Mouse (Mus musculus): ENCODE data around the gene Bco1. TPM values are rescaled to one million over a fixed set of nuclear protein-coding genes. Genes with fewer than 3 reads are reported as not detected.

The Bco1 gene
- polyA plus RNA-seq, 1 experiment from 2014 or later = 5.6 TPM

- H3K4me3 ChIP-seq (ENCODE audit: low read depth, low read length) = no peak within 1 kb of the TSS
- H3K9ac ChIP-seq (ENCODE audit: low read depth, low read length) = no peak within 1 kb of the TSS
- H3K36me3 ChIP-seq (ENCODE audit: control insufficient read depth, insufficient read depth) = no peaks in the 10 kb centered on the region
- WGBS (ENCODE audit: insufficient replicate concordance) = 39% methylated on average over 8 of the region's 8 CpGs
- H3K27ac ChIP-seq (ENCODE audit: low read length) = peak within 1 kb of the TSS; percentile 54
- H3K4me2 ChIP-seq (ENCODE audit: low read depth, low read length) = peak within 1 kb of the TSS; percentile 23; the same call in 1 of the 2 replicates
- H3K27me3 ChIP-seq (ENCODE audit: control insufficient read depth, insufficient read depth, low read depth, low read length) = no peaks in the 10 kb centered on the region
- peaks cover 52% of the 10 kb centered on the region for H3K4me1 ChIP-seq (ENCODE audit: control insufficient read depth, low read depth, low read length)
- ATAC-seq (ENCODE audit: low read depth) = no peak
- no peaks in the 10 kb centered on the region for H3K9me3 ChIP-seq (replicated peaks; ENCODE audit: control insufficient read depth, low read length)
These were observed 13.2 kb upstream of the Bco1 start, which contains the start of gene Pkd1l2 for GRCm38 (mm10) chr8:117082399-117082872. TSS of gene Pkd1l2 (minus strand) at chr8:117082449.

GRCm38 (mm10) chr8:117082947-117083559 is 12.6 kb upstream of the Bco1 start:
- Histone ChIP-seq H3K9ac (ENCODE audit: low read depth, low read length) (no peak overlapping the region), H3K27me3 (ENCODE audit: control insufficient read depth, insufficient read depth, low read depth, low read length) (no peaks in the 10 kb centered on the region), H3K9me3 (replicated peaks; ENCODE audit: control insufficient read depth, low read length) (no peaks in the 10 kb centered on the region), H3K27ac (ENCODE audit: low read length) (peak overlapping the region; percentile 54), H3K4me2 (ENCODE audit: low read depth, low read length) (peak overlapping the region; percentile 23; the same call in 1 of the 2 replicates), H3K4me1 (ENCODE audit: control insufficient read depth, low read depth, low read length) (peaks cover 49% of the 10 kb centered on the region), H3K36me3 (ENCODE audit: control insufficient read depth, insufficient read depth) (no peaks in the 10 kb centered on the region), H3K4me3 (ENCODE audit: low read depth, low read length) (no peak overlapping the region)
- 10% methylated on average over 9 of the region's 9 CpGs for WGBS (ENCODE audit: insufficient replicate concordance)
- peak; percentile 60 for ATAC-seq (ENCODE audit: low read depth)

GRCm38 (mm10) chr8:117085521-117085920 is 10.1 kb upstream of the Bco1 start:
- H3K27ac ChIP-seq (ENCODE audit: low read length) = peak overlapping the region; percentile 79
- peaks cover 55% of the 10 kb centered on the region for H3K4me1 ChIP-seq (ENCODE audit: control insufficient read depth, low read depth, low read length)

GRCm38 (mm10) chr8:117087036-117087435 is 8.6 kb upstream of the Bco1 start:
- Histone ChIP-seq H3K4me1 (ENCODE audit: control insufficient read depth, low read depth, low read length) (peaks cover 54% of the 10 kb centered on the region), H3K9me3 (replicated peaks; ENCODE audit: control insufficient read depth, low read length) (no peaks in the 10 kb centered on the region), H3K27me3 (ENCODE audit: control insufficient read depth, insufficient read depth, low read depth, low read length) (no peaks in the 10 kb centered on the region), H3K36me3 (ENCODE audit: control insufficient read depth, insufficient read depth) (no peaks in the 10 kb centered on the region), H3K9ac (ENCODE audit: low read depth, low read length) (no peak overlapping the region), H3K4me2 (ENCODE audit: low read depth, low read length) (no peak overlapping the region), H3K27ac (ENCODE audit: low read length) (no peak overlapping the region), H3K4me3 (ENCODE audit: low read depth, low read length) (no peak overlapping the region)
- ATAC-seq (ENCODE audit: low read depth) = no peak

More at GRCm38 (mm10) chr8:117085521-117085920, 10.1 kb upstream of the Bco1 start:
- peak overlapping the region; percentile 44 for H3K4me2 ChIP-seq (ENCODE audit: low read depth, low read length)
- no peaks in the 10 kb centered on the region for H3K9me3 ChIP-seq (replicated peaks; ENCODE audit: control insufficient read depth, low read length)
- peak overlapping the region; percentile 40; the same call in 1 of the 2 replicates for H3K9ac ChIP-seq (ENCODE audit: low read depth, low read length)
- ATAC-seq (ENCODE audit: low read depth) = peak; percentile 93
- H3K36me3 ChIP-seq (ENCODE audit: control insufficient read depth, insufficient read depth) = no peaks in the 10 kb centered on the region
- WGBS (ENCODE audit: insufficient replicate concordance) = 9% methylated on average over 8 of the region's 8 CpGs
- no peaks in the 10 kb centered on the region for H3K27me3 ChIP-seq (ENCODE audit: control insufficient read depth, insufficient read depth, low read depth, low read length)
- H3K4me3 ChIP-seq (ENCODE audit: low read depth, low read length) = no peak overlapping the region; the same call in 1 of the 2 replicates

GRCm38 (mm10) chr8:117089802-117090201 is 5.9 kb upstream of the Bco1 start:
- no peak overlapping the region for H3K27ac ChIP-seq (ENCODE audit: low read length)
- WGBS (ENCODE audit: insufficient replicate concordance) = 18% methylated on average over 4 of the region's 4 CpGs

DNA sequence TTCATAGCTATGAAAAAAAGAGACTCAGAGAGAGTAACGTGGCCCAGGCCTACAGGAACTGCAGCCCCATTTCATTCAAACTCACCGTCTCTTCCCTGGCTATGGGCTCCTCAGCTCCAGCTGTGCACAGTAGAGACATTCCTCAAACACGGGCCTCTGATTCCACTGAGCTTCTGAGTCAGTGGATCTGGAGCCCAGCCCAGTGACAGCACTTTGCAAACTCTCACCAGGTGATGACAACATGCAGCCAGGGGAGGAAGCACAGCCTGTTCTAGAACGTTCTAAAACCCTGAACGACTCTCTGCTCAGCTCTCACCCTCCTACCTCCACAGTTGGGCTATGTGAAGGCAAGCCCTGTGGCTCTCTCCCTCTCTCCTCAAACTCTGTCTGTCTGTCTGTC is 1.6 kb upstream of the Bco1 start:
- no peaks in the 10 kb centered on the region for H3K27me3 ChIP-seq (ENCODE audit: control insufficient read depth, insufficient read depth, low read depth, low read length)
- WGBS (ENCODE audit: insufficient replicate concordance) = 56% methylated on average over 5 of the region's 5 CpGs
- H3K4me2 ChIP-seq (ENCODE audit: low read depth, low read length) = no peak overlapping the region
- H3K4me3 ChIP-seq (ENCODE audit: low read depth, low read length) = no peak overlapping the region
- ATAC-seq (ENCODE audit: low read depth) = no peak
- peaks cover 13% of the 10 kb centered on the region for H3K4me1 ChIP-seq (ENCODE audit: control insufficient read depth, low read depth, low read length)
- H3K36me3 ChIP-seq (ENCODE audit: control insufficient read depth, insufficient read depth) = no peaks in the 10 kb centered on the region
- H3K9me3 ChIP-seq (replicated peaks; ENCODE audit: control insufficient read depth, low read length) = no peaks in the 10 kb centered on the region
- H3K9ac ChIP-seq (ENCODE audit: low read depth, low read length) = no peak overlapping the region
- H3K27ac ChIP-seq (ENCODE audit: low read length) = no peak overlapping the region

More at GRCm38 (mm10) chr8:117089802-117090201, 5.9 kb upstream of the Bco1 start:
- H3K4me2 ChIP-seq (ENCODE audit: low read depth, low read length) = no peak overlapping the region
- H3K4me1 ChIP-seq (ENCODE audit: control insufficient read depth, low read depth, low read length) = peaks cover 29% of the 10 kb centered on the region
- no peak overlapping the region for H3K4me3 ChIP-seq (ENCODE audit: low read depth, low read length)
- no peaks in the 10 kb centered on the region for H3K36me3 ChIP-seq (ENCODE audit: control insufficient read depth, insufficient read depth)
- ATAC-seq (ENCODE audit: low read depth) = no peak
- H3K9ac ChIP-seq (ENCODE audit: low read depth, low read length) = no peak overlapping the region
- H3K9me3 ChIP-seq (replicated peaks; ENCODE audit: control insufficient read depth, low read length) = no peaks in the 10 kb centered on the region
- no peaks in the 10 kb centered on the region for H3K27me3 ChIP-seq (ENCODE audit: control insufficient read depth, insufficient read depth, low read depth, low read length)

- Histone ChIP-seq H3K4me1 (ENCODE audit: control insufficient read depth, low read depth, low read length) (peaks cover 3% of the 10 kb centered on the region), H3K4me3 (ENCODE audit: low read depth, low read length) (no peak overlapping the region), H3K9ac (ENCODE audit: low read depth, low read length) (no peak overlapping the region), H3K4me2 (ENCODE audit: low read depth, low read length) (no peak overlapping the region), H3K27me3 (ENCODE audit: control insufficient read depth, insufficient read depth, low read depth, low read length) (no peaks in the 10 kb centered on the region), H3K9me3 (replicated peaks; ENCODE audit: control insufficient read depth, low read length) (no peaks in the 10 kb centered on the region), H3K36me3 (ENCODE audit: control insufficient read depth, insufficient read depth) (no peaks in the 10 kb centered on the region), H3K27ac (ENCODE audit: low read length) (no peak overlapping the region)
- ATAC-seq (ENCODE audit: low read depth) = no peak
- 57% methylated on average over 10 of the region's 10 CpGs for WGBS (ENCODE audit: insufficient replicate concordance)
These were observed 1.5 kb downstream of the Bco1 start for GRCm38 (mm10) chr8:117097051-117097563.

- Histone ChIP-seq H3K27ac (ENCODE audit: low read length) (no peak overlapping the region), H3K4me2 (ENCODE audit: low read depth, low read length) (no peak overlapping the region), H3K4me3 (ENCODE audit: low read depth, low read length) (no peak overlapping the region), H3K9ac (ENCODE audit: low read depth, low read length) (no peak overlapping the region), H3K36me3 (ENCODE audit: control insufficient read depth, insufficient read depth) (no peaks in the 10 kb centered on the region), H3K4me1 (ENCODE audit: control insufficient read depth, low read depth, low read length) (peaks cover 3% of the 10 kb centered on the region), H3K27me3 (ENCODE audit: control insufficient read depth, insufficient read depth, low read depth, low read length) (no peaks in the 10 kb centered on the region), H3K9me3 (replicated peaks; ENCODE audit: control insufficient read depth, low read length) (no peaks in the 10 kb centered on the region)
- ATAC-seq (ENCODE audit: low read depth) = no peak
- WGBS (ENCODE audit: insufficient replicate concordance) = 66% methylated on average over 11 of the region's 11 CpGs
These were observed 2.0 kb downstream of the Bco1 start for GRCm38 (mm10) chr8:117097564-117098191.

DNA sequence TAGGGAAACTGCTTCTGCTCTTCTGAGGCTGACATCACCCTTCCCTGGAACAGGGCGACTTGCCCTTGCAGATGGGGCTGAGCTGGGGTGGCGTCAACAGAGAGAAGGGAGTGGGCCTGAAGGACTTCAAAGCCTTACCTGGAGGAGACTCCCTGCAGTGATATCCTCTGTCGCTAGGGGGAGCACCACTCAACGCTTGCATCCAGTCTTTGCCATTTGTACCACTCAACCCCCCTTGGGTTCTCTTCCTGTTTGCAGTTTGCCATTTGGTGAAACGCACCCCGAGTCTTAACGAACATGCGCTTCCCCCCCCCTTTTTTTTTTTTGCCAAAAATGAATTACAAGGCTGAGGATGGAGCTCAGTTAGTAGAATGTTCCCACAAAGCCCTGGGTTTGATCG is 11.9 kb downstream of the Bco1 start:
- H3K27me3 ChIP-seq (ENCODE audit: control insufficient read depth, insufficient read depth, low read depth, low read length) = no peaks in the 10 kb centered on the region
- H3K4me1 ChIP-seq (ENCODE audit: control insufficient read depth, low read depth, low read length) = no peaks in the 10 kb centered on the region
- no peak overlapping the region for H3K4me3 ChIP-seq (ENCODE audit: low read depth, low read length)
- ATAC-seq (ENCODE audit: low read depth) = no peak
- H3K4me2 ChIP-seq (ENCODE audit: low read depth, low read length) = no peak overlapping the region
- WGBS (ENCODE audit: insufficient replicate concordance) = 18% methylated on average over 9 of the region's 9 CpGs
- H3K9ac ChIP-seq (ENCODE audit: low read depth, low read length) = no peak overlapping the region
- no peak overlapping the region for H3K27ac ChIP-seq (ENCODE audit: low read length)
- H3K9me3 ChIP-seq (replicated peaks; ENCODE audit: control insufficient read depth, low read length) = peaks cover 4% of the 10 kb centered on the region
- H3K36me3 ChIP-seq (ENCODE audit: control insufficient read depth, insufficient read depth) = peaks cover 6% of the 10 kb centered on the region
